Mouse (Mus musculus): ENCODE data around the gene Sh3bgrl2. TPM values are rescaled to one million over a fixed set of nuclear protein-coding genes. Genes with fewer than 3 reads are reported as not detected.
A peak's percentile ranks its signal among the peaks of the same experiment; 100 is the strongest.
"Not testable (repeated sequence)": the region's sequence is repeated elsewhere in the genome, so short reads cannot be mapped to it uniquely, and the experiment has no call there.

Sh3bgrl2 gene
- total RNA-seq (2014; fragmentation: Nextera tagmentation) = 0.40 and 0.85 TPM in 2 replicates
- 0.34 and 0.80 TPM in 2 replicates for total RNA-seq (2017)

DNA sequence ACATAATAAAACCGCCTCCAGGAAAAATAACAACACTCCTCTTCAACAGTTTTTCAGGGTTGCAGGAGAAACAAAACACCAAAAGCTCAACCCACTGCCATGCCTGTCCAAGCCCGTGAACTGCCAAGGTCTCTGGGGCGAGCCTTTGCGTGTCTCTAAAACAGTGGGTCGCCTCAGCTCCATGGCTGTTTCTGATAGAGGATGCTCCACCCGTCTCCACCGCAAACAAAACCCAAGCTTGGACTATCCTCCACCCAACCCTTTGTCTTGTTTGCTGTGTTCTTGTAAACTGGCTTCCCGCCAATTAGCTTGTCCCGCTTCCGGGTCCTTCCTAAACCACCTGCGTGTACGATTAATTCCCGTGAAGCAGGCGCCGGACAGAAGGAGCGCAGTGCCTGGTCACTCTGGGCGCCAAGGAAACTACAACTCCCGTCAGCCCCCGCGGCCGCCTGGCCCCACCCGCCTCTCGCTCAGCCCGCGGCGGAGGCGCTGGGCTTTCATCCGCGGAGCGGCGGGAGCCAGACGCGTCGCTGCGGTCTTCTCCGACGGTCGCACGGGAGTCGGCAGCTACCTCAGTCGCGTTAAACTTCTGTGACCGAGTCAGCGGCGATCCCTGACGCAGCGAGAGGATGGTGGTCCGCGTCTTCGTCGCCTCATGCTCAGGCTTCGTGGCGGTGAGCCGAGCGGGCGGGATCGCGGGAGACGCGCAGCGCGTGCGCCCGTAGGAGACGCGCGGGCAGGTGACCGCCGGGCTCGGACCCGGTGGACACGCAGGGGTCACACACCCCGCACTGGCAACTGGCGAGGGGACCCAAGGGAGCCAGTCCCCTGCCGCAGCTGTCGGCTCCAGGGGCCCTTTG lies at the start of gene Sh3bgrl2:
Sh3bgrl2 (plus strand) TSS at position 498 of the 860 bp plus-strand sequence.
- ATAC-seq (replicated peaks; ENCODE audit: low FRiP score, low TSS enrichment, poor library complexity, severe bottlenecking) = peak; percentile 97

DNA sequence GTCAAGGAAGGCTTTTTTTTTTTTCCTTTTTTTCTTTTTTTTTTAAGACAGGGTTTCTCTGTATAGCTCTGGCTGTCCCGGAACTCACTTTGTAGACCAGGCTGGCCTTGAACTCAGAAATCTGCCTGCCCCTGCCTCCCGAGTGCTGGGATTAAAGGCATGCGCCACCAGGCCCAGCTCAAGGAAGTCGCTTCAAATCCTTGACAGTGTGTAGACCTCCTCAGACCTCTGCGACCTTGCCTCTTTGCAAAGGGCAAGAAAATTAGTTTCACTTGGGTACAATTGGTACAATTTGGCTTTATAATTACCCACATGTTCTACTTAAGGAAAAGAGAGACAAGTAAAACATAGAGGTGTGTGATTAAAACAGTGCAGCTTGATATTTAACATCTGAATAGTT lies 29.0 kb upstream of the Sh3bgrl2 start:
- ATAC-seq (replicated peaks; ENCODE audit: low FRiP score, low TSS enrichment, poor library complexity, severe bottlenecking) = not testable (repeated sequence)

GRCm38 (mm10) chr9:83519510-83520155 lies 28.5 kb upstream of the Sh3bgrl2 start:
- ATAC-seq (replicated peaks; ENCODE audit: low FRiP score, low TSS enrichment, poor library complexity, severe bottlenecking) = no peak

GRCm38 (mm10) chr9:83527341-83528060 lies 20.6 kb upstream of the Sh3bgrl2 start:
- no peak for ATAC-seq (replicated peaks; ENCODE audit: low FRiP score, low TSS enrichment, poor library complexity, severe bottlenecking)

GRCm38 (mm10) chr9:83533044-83533769 lies 14.9 kb upstream of the Sh3bgrl2 start:
- no peak for ATAC-seq (replicated peaks; ENCODE audit: low FRiP score, low TSS enrichment, poor library complexity, severe bottlenecking)

GRCm38 (mm10) chr9:83536959-83537358 lies 11.2 kb upstream of the Sh3bgrl2 start:
- ATAC-seq (replicated peaks; ENCODE audit: low FRiP score, low TSS enrichment, poor library complexity, severe bottlenecking) = no peak

DNA sequence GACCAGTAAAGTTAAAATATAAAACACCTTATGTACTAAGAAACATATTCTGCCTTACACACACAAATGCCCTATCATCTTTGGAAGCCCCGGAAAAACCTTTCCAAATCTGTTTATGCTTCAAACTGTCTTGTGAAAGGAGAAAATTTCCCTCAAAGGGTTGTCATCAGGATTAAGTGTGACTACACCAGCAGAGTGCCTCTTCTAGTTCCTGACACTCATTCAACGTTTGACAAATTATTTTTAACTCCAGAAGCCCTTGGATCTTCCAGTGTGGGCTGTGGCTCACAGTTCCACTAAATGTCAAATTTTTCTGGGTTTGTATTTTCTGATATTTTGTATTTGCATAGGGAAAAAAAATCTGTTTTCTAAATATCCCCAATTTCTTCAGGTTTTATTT lies 10.6 kb upstream of the Sh3bgrl2 start:
- ATAC-seq (replicated peaks; ENCODE audit: low FRiP score, low TSS enrichment, poor library complexity, severe bottlenecking) = no peak

- ATAC-seq (replicated peaks; ENCODE audit: low FRiP score, low TSS enrichment, poor library complexity, severe bottlenecking) = no peak
Measured at GRCm38 (mm10) chr9:83537921-83538536, 10.1 kb upstream of the Sh3bgrl2 start.

- no peak for ATAC-seq (replicated peaks; ENCODE audit: low FRiP score, low TSS enrichment, poor library complexity, severe bottlenecking)
Measured at GRCm38 (mm10) chr9:83539809-83540491, 8.2 kb upstream of the Sh3bgrl2 start.

DNA sequence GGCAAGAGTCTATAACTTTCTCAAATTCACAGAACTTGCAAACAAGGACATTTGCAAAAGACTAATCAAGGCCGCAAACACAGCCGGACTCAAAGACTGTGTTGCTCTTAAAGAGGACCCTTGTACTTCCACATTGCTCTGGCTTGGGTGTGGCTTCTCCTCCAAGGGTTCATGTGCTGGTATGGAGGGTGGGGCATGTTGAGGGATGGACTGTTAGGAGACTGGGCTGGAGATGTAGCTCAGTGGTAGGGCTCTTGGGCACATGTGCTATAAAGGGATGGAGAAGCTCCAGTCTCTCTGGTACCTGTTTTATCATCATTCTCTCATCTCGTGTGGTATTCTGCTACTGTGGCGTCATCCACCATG lies 7.7 kb upstream of the Sh3bgrl2 start:
- no peak for ATAC-seq (replicated peaks; ENCODE audit: low FRiP score, low TSS enrichment, poor library complexity, severe bottlenecking)

DNA sequence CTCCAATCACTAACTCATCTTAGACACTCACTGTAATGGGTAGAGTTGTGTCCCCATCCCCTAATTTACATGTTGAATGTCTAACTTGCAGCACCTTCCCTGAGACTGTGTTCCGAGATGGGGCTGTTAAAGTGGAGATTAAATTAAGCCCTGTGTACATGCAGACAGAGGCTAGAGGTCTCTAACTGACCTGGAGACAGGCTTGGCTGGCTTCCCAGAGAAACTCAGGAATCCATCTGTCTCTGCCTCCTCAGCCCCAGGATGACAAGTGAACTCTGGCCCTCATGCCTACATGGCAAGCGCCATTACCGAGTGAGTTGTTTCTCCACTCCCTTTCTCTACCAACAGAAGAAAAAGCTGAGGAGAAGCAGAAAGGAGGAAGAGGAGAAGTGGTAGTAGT lies 7.2 kb upstream of the Sh3bgrl2 start:
- ATAC-seq (replicated peaks; ENCODE audit: low FRiP score, low TSS enrichment, poor library complexity, severe bottlenecking) = no peak

GRCm38 (mm10) chr9:83545240-83545639 lies 2.9 kb upstream of the Sh3bgrl2 start:
- no peak for ATAC-seq (replicated peaks; ENCODE audit: low FRiP score, low TSS enrichment, poor library complexity, severe bottlenecking)

DNA sequence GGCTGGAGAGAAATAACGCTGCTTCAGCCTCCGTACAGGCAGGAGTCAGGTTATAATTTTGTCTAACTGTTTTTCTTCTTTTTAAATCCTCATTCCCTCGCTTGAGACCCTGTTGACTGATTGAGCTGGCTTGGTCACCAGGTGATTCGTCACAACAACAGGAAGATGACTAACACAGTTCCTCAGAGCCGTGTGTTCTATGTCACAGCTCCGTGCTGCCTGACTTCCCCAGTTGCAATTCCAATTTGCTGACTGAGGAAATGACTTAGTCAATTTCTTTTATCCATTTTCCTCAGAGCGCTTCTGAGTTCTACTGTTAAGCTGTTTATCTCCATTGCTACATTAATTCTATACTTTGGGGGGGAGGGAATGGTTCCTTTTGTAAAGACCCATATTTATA lies 1.8 kb upstream of the Sh3bgrl2 start:
- no peak for ATAC-seq (replicated peaks; ENCODE audit: low FRiP score, low TSS enrichment, poor library complexity, severe bottlenecking)

GRCm38 (mm10) chr9:83547229-83547628 lies 898 bp upstream of the Sh3bgrl2 start:
- no peak for ATAC-seq (replicated peaks; ENCODE audit: low FRiP score, low TSS enrichment, poor library complexity, severe bottlenecking)

- no peak for ATAC-seq (replicated peaks; ENCODE audit: low FRiP score, low TSS enrichment, poor library complexity, severe bottlenecking)
Measured at GRCm38 (mm10) chr9:83549866-83550265, 1.7 kb downstream of the Sh3bgrl2 start.

- no peak for ATAC-seq (replicated peaks; ENCODE audit: low FRiP score, low TSS enrichment, poor library complexity, severe bottlenecking)
Measured at GRCm38 (mm10) chr9:83551116-83551515, 3.0 kb downstream of the Sh3bgrl2 start.

GRCm38 (mm10) chr9:83551632-83552031 lies 3.5 kb downstream of the Sh3bgrl2 start:
- no peak for ATAC-seq (replicated peaks; ENCODE audit: low FRiP score, low TSS enrichment, poor library complexity, severe bottlenecking)

GRCm38 (mm10) chr9:83555580-83555979 lies 7.5 kb downstream of the Sh3bgrl2 start:
- no peak for ATAC-seq (replicated peaks; ENCODE audit: low FRiP score, low TSS enrichment, poor library complexity, severe bottlenecking)

DNA sequence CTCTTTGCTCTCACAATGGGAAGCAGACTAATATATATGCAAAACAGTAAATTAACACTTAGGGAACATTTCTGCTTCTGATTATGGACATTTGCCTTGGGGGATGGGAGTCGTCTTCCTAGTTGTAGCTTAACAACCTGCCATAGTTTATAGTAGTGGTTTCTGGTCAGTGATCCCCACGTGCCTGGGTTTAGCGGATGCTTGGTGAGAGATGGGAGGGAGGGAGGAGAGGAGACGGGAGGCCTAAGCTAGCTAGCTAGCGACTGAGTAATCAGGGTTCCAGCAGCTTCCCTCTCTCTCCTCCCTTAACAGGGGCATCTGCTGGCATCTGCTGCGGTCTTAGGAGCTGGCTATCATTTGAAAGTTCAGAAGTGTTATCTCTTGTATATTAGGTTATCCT lies 8.1 kb downstream of the Sh3bgrl2 start:
- ATAC-seq (replicated peaks; ENCODE audit: low FRiP score, low TSS enrichment, poor library complexity, severe bottlenecking) = no peak
